Mouse (Mus musculus) MEL (cell line): Measurements from ENCODE around the gene Cd5l.
"Not testable (repeated sequence)": the region's sequence is repeated elsewhere in the genome, so short reads cannot be mapped to it uniquely, and the experiment has no call there.

Experiments used
- CTCF ChIP-seq, 3 experiments: IDR thresholded peaks in 2 of 3; conservative IDR thresholded peaks in 1 of 3; 2 replicates each; pipeline ENCODE4 v1.5.1; 2011 to 2012; ENCODE audit warnings: low read length in 3 of 3, low read depth in 2 of 3, mild to moderate bottlenecking in 2 of 3, improper control_type of control experiment in 1 of 3, inconsistent platforms in 1 of 3, mixed read lengths in 1 of 3, moderate library complexity in 1 of 3; ENCODE audit not compliant: control insufficient read depth in 1 of 3, insufficient read depth in 1 of 3, poor library complexity in 1 of 3, severe bottlenecking in 1 of 3
- ETS1 ChIP-seq: IDR thresholded peaks from 2 replicates; pipeline ENCODE4 v1.6.1; 2012; ENCODE audit warnings: low read depth, mild to moderate bottlenecking, inconsistent platforms, low read length, improper control_type of control experiment, moderate library complexity
- GATA1 ChIP-seq: IDR thresholded peaks from 2 replicates; pipeline ENCODE4 v1.6.1; 2011; ENCODE audit warnings: low read depth, low read length, improper control_type of control experiment
- MAX ChIP-seq: IDR thresholded peaks from 2 replicates; pipeline ENCODE4 v1.6.1; 2011; ENCODE audit warnings: low read length, improper control_type of control experiment
- MAZ ChIP-seq: IDR thresholded peaks from 2 replicates; pipeline ENCODE4 v1.6.1; 2012; ENCODE audit warnings: low read depth, mild to moderate bottlenecking, inconsistent platforms, low read length, improper control_type of control experiment
- MEF2A ChIP-seq: IDR thresholded peaks from 2 replicates; pipeline ENCODE4 v1.6.1; 2014; ENCODE audit warnings: low read depth, mild to moderate bottlenecking, inconsistent platforms, low read length, improper control_type of control experiment; ENCODE audit not compliant: poor library complexity, insufficient replicate concordance, severe bottlenecking; ENCODE audit errors: extremely low read depth
- NELFE ChIP-seq: IDR thresholded peaks from 2 replicates; pipeline ENCODE4 v1.6.1; 2011; ENCODE audit warnings: low read depth, low read length, improper control_type of control experiment
- POLR2A ChIP-seq, 2 experiments: IDR thresholded peaks; 2 replicates each; pipeline ENCODE4 v1.6.1; 2011 to 2012; ENCODE audit warnings: low read length in 2 of 2, mild to moderate bottlenecking in 2 of 2, control low read depth in 1 of 2, improper control_type of control experiment in 1 of 2, low read depth in 1 of 2, moderate library complexity in 1 of 2; ENCODE audit not compliant: control insufficient read depth in 1 of 2, insufficient read depth in 1 of 2, poor library complexity in 1 of 2
- POLR2AphosphoS2 ChIP-seq: IDR thresholded peaks from 2 replicates; pipeline ENCODE4 v1.6.1; 2011; ENCODE audit warnings: low read length, improper control_type of control experiment
- UBTF ChIP-seq: IDR thresholded peaks from 2 replicates; pipeline ENCODE4 v1.6.1; 2012; ENCODE audit warnings: low read depth, mild to moderate bottlenecking, inconsistent platforms, low read length, improper control_type of control experiment, moderate library complexity, borderline replicate concordance; ENCODE audit not compliant: insufficient read depth
- USF1 ChIP-seq: IDR thresholded peaks from 2 replicates; pipeline ENCODE4 v1.6.1; 2014; ENCODE audit warnings: low read depth, mild to moderate bottlenecking, inconsistent platforms, low read length, improper control_type of control experiment, moderate library complexity

DNA sequence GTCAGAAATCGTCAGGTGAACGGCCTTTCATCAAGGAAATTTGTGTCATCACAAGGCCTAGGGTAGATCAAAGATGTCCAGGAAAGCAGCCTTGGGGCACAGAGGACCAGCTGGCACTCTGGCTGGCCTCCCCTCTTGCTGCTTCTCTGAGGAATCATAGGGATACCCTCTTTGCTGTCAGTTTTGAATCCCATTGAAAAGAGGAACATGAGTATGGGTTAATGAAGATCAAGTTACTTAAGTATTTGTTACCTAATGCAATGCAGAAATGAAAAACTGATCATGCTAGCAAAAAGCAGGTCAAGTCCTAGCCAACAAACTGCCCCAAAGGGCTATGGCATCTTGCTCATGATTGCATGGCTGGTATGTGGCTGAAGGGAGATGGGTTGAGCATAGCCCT is 6.7 kb upstream of the Cd5l start:
- not testable (repeated sequence) for TF ChIP-seq USF1; POLR2AphosphoS2; POLR2A (IDR thresholded peaks at IDR 0.05; ENCODE audit: control insufficient read depth in 1 of 2, insufficient read depth in 1 of 2, low read depth in 1 of 2, low read length in 2 of 2, poor library complexity in 1 of 2); CTCF (IDR thresholded peaks at IDR 0.05 in 2 of 3, conservative IDR thresholded peaks at IDR 0.05 in 1 of 3; ENCODE audit: control insufficient read depth in 1 of 3, insufficient read depth in 1 of 3, low read depth in 2 of 3, low read length in 3 of 3, poor library complexity in 1 of 3, severe bottlenecking in 1 of 3); MEF2A; GATA1; NELFE; MAX; ETS1; MAZ; UBTF
